Mouse (Mus musculus) layer of hippocampus, postnatal 36 days (tissue): ENCODE measurements around the gene Clec2d. TPM values are rescaled to one million over a fixed set of nuclear protein-coding genes. Genes with fewer than 3 reads are reported as not detected.
"Not testable (repeated sequence)": the region's sequence is repeated elsewhere in the genome, so short reads cannot be mapped to it uniquely, and the experiment has no call there.

Experiments used
- DNase-seq, 2 experiments: peaks; one replicate each; pipeline ENCODE4 v3.0.0; 2022
- total RNA-seq, 2 experiments: library from RNA; stranded (reverse); gene quantifications; 2 replicates each; pipeline ENCODE4 v1.2.3; 2021

The Clec2d gene
- total RNA-seq, 2 experiments from 2014 or later: 5.7 to 9.8 TPM

DNA sequence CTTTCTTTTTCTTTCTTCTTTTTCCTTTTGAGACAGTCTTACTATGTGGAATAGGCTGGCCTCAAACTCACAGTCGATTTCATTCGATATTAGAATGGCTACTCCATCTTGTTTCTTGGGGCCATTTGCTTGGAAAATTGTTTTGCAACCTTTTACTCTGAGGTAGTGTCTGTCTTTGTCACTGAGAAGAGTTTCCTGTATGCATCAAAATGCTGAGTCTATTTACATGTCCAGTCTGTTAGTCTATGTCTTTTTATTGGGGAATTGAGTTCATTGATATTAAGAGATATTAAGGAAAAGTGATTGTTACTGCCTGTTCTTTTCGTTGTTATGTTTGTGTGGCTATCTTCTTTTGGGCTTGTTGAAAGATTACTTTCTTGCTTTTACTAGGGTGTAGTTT is 7.4 kb downstream of the Clec2d start:
- not testable (repeated sequence) for DNase-seq

DNA sequence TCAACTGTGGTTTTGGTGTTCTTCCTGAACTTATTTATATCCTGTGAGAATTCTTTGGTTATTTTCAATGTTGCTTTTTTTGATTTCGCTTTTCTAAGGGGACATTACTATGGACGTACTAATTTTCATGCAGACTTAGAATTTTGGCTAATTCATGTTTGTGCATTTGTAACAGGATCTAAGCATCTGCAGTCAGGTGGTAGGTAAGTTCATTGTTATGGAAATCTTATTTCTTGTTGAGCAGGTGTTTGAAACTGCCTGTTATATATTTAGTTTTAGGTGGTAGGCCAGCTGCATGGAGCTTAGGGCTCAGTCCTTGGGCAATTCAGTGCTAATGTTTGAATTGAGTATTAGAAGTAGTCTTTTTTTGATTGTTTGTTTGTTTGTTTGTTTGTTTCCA is 13.0 kb downstream of the Clec2d start:
- DNase-seq: no peak

DNA sequence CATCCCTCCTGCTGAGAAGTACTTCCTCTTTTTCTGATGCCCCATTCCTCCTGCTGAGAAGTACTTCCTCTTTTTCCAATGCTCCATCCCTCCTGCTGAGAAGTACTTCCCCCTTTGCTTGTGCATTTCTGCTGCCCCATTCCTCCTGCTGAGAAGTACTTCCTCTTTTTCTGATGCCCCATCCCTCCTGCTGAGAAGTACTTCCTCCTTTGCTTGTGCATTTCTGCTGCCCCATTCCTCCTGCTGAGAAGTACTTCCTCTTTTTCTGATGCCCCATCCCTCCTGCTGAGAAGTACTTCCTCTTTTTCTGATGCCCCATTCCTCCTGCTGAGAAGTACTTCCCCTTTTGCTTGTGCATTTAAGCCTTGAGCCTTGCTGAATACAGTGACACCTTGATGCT is 19.7 kb downstream of the Clec2d start:
- DNase-seq: not testable (repeated sequence)

DNA sequence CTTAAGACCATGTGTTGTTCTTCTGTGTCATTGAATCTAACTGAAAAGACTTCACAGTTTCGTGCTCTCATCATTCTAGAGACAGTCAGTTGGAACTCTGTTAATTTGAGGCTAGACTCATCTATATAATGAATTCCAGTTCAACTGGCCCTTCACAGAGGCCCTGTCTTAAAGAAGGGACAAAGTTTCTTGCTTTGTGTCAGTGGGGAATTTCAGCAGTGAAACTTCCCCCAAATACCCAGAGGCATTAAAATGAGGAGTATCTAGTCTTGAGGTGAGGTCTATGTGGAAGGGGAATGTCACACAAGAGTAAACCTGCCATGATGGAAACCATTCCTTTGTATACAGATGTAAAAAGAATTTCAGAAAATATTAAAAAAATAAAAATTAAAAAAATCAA is 21.9 kb downstream of the Clec2d start:
- no peak for DNase-seq

DNA sequence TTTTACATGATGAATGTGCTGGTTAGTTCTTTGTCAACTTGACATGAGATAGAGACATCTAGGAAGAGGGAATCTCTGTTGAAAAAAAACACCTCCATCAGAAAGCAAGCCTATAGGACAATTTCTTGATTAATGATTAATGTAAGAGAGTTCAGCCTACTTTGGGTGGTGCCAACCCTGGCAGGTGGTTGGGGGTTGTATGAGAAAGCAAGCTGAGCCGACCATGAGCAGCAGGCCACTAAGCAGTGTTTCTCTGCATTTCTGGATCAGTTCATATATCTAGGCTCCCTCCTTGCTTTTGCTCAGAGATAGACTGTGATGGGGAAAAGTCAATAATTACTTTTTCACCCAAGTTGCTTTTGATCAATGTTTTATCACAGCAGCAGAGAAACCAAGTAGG is 23.9 kb downstream of the Clec2d start:
- DNase-seq: no peak

DNA sequence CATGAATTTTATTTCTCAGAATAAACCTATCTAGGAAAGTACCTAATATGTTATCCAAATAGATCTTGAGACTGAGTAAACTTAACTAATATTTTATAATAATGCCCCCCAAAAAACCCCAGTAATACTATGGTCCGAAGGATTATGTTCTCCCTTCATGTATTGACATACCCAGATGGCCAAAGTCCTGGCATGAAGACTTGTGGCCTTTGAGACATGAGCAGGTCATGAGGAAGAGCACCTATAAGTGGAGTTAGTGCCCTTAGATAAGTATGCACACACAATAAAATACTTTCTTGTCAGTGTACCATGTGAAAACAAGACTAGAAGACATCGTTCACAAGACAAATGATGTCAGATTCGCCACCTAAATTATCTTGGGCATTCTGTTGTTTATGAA is 24.4 kb downstream of the Clec2d start:
- no peak for DNase-seq

DNA sequence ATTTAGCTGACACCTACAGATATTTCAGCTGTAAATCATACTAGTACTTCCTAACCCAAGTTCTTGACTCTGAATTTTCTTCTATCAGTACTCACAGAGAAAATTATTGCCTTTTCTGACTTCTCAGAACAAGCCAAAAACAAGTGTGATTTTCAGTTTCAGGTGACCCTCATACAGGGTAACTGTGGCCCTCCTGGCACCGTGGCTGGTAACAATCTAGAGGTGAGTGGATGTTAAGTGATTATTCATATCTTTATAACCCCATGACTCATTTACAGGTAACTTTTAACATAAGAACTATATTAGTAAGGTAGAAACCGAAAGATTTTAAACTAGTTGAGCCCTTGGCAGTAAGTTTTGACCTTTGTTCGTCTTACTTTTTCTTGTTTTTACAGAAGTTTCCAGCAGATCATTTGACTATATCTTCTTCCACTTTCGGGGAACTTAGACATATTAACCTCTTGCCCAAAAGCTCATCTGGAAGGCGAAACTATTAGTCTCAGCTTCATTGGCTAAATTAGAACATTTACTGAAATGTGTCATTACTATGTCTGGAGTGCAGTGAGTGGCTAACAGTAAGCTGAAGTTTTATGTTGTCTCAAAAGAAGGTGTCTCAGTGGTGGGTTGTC is 28.6 kb downstream of the Clec2d start:
- DNase-seq: no peak

DNA sequence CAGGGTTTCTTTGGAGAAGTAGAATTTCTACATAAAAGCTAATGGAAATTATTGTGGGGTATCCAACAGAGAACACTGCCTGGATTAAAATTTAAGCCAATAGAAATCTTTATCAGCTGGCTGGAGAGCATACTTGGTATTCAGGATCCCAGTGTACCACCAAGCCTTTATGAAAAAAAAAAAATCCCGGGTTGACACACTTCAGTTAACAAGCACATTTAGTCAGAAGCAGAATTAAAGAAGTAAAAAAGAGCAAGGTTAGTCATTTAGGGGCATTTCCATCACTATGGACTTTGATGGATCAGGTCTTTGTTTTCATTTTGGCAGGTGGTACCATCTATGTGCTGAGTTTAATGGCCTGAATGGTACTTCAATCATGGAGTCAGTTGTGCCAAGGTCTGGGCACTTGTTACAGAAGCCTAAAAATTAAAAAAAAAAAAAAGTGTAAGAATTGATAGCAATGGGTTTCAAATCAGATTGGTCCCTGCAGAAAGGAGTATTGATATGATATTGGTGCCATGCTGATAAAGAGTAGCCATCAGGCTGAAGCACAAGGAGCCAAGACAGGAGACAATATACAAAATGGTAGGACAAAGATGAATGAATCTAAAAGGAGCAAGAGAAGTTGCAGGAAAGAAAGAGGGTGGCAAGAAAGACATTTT is 29.5 kb downstream of the Clec2d start:
- DNase-seq: no peak

DNA sequence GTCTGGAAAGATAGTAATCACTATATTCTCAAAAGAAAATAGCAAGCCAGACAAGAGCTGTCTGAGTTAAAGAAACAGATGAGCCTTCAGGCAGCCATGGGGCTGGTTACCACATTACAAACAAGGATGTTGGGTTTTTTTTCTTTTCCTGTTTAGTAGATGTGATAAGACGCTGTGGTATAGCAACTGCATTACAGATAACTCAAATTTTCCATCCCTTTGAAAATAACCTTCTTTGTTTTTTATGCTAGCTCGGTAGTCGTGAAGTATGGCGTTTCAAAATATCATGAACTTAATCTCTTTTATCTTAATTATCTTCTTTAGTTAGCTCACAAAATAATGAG is 30.0 kb downstream of the Clec2d start:
- DNase-seq: no peak

DNA sequence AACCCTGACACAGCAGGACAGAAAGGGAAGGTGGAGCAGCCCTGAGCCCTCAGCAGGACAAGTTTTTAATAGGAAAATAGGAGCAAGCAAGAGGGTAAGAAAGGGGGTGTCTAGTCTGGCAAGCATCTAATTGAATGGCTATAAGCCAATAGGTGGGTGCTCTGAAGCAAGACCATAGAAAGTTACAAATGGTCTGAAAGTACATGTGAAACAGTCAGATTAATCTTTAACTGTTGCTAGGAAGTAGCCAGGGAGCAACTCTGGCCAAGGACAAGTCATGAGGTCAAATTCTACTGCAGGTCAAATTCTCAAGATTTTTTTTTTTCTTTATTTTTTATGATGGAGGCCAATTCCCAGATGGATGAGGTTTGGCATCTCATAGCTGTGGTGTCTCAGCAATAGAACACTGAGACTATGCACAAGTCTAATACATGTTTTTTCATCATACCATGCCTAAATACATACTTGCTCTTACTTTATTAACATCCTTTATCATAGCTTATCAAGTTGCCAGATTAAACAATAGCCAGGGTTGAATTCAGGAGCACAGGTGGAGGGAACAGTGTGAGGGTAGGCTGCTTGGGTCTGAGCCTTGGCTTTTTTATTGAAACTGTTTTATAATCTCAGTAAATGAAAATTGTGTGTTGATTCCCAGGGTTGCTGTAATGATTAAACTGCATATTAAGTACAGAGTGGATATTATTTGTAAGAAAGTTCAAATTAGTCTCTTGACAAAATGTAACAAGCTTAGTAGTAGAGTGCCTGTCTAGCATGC is 32.2 kb downstream of the Clec2d start:
- DNase-seq: no peak

DNA sequence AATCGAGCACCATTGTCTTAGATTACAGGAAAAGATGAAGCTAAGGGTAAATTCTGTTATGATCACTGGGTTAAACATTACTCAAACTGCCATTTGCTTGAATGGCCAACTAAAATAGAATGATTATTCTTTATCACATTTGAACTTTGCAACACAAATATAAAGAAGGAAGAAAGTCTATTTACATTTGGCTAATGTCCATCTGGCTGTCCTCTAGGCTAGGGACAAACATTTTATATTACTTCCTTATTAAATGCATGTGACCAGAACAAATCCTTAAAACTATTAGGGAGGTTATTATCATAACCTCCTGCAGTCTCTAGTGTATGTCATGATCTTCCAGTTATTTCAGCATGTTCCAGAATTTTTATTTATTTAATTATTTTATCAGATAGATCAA is 33.1 kb downstream of the Clec2d start:
- no peak for DNase-seq

DNA sequence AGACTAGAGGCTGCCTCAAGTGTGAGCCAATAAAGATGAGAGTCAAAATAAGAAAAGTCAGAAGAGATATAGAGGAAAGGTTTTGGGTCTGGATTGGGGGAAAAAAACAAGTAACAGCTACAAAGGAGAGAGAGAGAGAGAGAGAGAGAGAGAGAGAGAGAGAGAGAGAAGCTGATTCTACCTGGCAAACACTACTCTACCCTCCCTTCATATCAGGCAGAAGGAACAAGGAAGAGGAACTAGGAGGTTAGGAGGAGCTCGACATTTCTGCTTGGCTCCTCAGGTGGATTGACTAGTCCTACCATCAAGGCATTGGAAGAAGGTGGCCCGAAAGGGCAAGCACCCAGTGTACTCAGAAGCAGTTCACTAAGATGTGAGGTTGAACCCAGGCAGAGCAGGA is 33.8 kb downstream of the Clec2d start:
- DNase-seq: no peak

DNA sequence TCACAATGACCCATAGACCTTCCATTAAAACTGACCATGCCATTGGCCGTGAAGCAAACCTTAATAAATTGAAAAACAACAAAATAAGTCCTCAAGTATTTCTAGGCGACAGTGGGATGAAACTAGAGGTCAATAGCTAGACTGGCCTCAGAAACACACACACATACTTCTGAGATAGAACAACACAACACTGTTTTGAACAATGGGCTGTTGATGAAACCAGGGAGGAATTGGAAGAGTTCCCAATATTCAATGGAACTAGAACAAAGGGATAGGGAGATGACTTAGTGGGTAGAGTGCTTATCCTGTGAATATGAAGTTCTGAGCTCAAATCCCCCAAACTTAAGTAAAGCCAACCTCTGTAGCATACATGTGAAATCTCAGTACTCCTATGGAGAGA is 34.6 kb downstream of the Clec2d start:
- DNase-seq: no peak

DNA sequence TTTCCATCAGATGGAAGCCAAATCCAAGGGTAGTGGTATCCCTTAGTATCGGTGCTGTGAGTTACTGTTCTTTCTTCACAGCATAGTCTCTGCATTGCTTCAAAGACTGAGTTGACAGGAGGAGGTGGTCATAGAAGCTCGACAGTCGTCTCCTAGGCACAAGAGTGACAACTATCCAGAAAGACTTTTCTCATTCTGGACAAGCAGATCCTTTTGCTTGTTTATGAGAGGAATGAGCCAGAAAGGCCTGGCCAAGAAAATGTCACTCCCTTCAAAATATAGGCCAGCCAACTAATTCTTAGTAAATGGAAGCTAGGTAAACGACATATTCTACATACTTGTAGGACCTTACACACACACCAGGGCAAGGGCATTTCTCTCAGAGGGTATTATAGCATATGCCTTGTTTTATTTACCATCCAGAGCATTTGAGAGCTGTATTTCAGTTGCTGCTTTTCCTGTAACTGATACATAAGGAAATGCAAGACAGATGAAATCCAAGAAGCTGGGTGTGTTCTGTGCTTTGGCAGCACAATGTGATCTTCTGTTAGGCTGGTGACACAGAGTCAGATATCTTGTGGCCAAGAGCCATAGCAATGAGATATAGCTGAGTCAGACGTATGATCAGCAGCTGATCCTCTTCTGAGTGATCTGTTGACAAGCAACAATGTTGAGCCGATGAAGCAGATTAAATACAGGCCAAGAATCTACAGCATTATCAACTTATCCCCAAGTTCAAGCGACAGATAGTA is 35.6 kb downstream of the Clec2d start:
- DNase-seq: no peak

DNA sequence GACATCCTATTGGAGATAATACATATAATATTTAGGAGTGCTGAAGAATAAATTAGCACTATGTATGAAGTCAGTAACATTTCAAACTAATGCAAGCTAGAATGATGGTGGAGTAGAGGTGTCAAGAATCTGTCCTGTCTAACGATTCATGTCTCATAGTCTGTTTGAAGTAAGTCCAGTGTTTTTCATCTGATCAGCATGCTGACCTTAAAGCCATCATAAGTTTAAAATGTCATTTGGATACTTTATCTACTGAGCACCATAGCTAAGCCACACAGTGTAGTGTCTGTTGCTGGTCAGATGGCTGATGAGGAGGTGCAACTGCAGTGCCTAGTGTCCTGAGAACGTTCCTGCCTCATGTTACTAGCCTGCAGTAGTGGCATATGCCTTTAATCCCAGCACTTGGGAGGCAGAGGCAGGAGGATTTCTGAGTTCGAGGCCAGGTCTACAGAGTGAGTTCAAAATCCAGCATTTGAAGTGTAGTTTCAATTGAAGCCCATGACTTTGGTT is 36.4 kb downstream of the Clec2d start:
- DNase-seq: no peak

DNA sequence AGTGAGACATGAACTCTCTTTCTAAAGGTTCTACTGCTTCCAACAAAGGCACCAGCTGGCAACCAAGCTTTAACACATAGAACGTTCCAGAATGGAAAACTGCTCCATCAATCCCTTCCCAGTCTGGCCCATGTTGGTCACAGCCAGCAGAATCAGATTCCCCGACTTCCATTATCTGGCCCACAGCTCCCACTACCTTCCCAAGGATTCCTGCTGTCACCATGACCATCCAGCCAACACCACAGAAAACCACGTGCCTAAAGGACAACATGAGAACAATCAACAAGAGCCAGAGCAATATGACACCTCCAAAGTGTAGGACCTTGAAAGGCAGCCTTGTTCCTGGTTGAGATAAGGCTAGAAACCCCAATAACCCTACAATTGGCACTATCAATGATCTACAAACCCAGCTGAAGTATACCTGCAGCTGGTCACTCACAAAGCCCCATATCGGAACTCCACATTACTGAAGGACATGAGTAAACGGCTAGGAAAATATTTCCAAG is 37.8 kb downstream of the Clec2d start:
- DNase-seq: no peak

DNA sequence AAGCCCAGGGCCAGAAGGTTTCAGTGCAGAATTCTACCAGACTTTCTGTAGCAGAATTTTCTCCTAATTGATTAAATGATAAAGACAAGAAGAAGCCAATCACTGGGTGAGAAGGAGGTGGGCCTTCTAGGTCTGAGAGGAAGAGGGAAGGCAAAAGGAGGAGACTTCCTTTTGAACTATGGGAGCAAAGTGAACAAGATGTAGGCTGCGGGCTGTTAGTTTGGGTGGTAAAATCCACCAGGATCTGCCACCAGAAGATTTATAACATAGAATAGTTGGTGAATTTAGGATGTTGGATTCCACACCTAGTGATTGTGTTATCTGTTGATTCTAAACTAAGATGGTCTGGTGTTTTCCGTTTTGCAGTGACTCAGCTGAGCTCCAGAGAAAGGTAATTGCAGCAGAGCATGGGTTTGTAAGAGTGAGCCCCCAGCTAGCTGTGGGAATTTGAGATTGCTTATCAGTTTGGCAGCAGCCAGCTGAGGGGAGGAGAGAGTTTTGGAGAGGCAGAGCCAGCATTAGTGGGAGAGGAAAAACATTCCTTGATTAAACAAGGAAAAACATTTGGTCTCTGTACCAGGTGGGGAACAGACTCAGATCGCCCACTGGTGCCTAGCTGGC is 39.6 kb downstream of the Clec2d start:
- DNase-seq: no peak

DNA sequence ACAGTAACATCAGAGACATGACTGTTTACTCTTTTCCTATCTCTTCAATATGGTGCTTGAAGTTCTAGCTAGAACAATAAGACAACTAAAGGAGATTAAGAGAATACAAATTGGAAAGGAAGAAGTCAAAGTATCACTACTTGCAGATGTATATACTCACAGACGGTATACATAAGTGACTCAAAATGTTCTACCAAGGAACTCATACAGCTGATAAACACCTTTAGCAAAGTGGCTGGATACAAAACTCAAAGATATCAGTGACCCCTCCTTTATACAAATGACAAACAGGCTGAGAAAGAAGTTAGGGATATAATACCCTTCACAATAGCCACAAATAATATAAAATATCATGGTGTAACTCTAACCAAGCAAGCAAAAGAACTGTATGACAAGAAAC is 40.6 kb downstream of the Clec2d start:
- no peak for DNase-seq

DNA sequence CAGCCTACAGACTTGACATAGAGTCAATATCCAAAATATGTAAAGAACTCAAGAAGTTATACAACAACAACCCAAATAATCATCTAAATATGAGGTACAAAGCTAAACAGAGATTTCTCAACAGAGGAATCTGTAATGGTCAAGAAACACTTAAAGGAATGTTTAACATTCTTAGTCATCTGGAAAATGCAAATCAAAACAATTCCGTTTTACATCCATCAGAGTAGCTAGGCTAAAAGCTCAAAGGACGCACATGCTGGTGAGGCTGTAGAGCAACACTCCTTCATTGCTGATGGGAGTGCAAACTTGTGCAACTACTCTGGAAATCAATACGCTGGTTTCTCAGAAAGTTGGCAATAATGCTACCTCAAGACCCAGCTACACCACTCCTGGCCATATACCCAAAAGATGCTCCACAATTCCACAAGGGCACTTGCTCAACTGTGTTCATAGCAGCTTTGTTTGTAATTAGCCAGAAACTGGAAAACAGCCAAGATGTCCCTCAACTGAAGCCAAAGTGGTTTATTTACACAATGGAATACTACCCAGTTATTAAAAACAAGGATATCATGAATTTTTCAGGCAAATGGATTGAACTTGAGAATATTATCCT is 41.9 kb downstream of the Clec2d start:
- no peak for DNase-seq

DNA sequence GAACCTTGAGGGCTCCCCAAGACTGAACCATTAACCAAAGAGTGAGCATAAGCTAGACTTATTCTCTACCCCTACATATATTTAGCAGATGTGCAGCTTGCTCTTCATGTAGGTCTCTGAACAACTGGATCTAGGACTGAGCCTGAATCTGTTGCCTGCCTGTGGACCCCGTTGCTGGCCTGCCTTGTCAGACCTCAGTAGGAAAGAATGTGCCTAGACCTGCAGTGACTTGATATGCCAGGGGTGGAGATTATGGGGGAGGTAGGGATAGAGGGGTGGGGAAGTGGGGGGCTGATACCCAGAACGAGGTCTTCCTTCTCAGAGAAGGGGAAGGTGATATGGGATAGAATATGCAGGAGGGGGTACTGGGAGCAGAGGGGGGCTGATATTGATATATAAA is 43.2 kb downstream of the Clec2d start:
- DNase-seq: no peak

DNA sequence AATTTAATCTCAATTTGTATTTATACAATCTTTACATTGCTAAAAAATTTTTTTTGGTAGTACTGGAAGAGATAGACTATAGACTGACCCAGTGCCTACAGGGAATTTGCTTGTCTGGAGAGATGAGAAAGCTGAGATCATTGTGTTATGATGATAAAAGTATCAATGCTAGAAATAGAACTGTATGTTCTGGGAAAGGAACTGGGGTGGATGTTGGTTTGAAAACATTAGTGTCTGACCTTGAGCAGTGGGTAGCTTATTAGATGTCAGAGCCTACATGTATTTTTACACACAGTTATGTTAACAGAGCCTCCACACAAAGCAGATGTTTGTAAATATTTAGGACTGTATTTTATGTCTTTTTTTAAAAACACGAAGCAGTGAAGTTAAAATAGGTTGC is 43.7 kb downstream of the Clec2d start:
- no peak for DNase-seq

DNA sequence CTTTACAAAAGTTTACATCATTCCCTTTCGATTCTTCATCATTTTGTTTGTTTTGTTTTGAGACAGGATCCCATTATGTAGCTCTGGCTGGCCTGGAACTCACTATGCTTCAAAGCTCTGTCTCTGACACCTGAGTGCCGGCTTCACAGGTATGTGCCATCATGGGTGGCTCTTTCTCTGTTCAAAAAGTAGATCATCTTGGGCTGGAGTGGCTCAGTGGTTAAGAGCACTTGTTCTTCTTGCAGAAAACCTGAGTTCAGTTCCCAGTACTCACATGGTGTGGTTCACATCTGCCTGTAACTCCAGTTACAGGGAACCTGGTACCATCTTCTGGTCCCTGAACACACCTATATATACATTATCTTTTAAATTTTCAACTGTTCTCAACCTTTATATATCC is 44.7 kb downstream of the Clec2d start:
- DNase-seq: no peak
